Mouse (Mus musculus) heart, adult 2 months (tissue): Measurements from ENCODE around the gene Prkag2.

Source experiments
- CTCF ChIP-seq: fragments of 200-600 bp; IDR thresholded peaks from 2 replicates; pipeline ENCODE4 v1.8.1; 2022; ENCODE audit warnings: antibody characterized with exemption, mild to moderate bottlenecking, moderate library complexity
- EP300 ChIP-seq: fragments of 200-500 bp; IDR thresholded peaks from 2 replicates; pipeline ENCODE4 v1.6.1; 2011; ENCODE audit warnings: low read depth, low read length, control low read depth; ENCODE audit not compliant: insufficient read depth
- POLR2A ChIP-seq: fragments of 200-500 bp; IDR thresholded peaks from 2 replicates; pipeline ENCODE4 v1.6.1; 2011; ENCODE audit warnings: mild to moderate bottlenecking, low read depth, low read length, control low read depth; ENCODE audit not compliant: insufficient read depth

- TF ChIP-seq CTCF (no peak), EP300 (no peak), POLR2A (no peak)
Observed at GRCm38 (mm10) chr5:24976236-24976635, 124.2 kb downstream of the Prkag2 start.
